Mouse (Mus musculus) frontal cortex, postnatal 14 days (tissue): ENCODE measurements around the gene Nkapd1.

ENCODE experiments used
- DNase-seq, 2 experiments: peaks; one replicate each; pipeline ENCODE4 v3.0.0; 2022; ENCODE audit warnings: low spot score in 2 of 2

Gene Nkapd1

DNA sequence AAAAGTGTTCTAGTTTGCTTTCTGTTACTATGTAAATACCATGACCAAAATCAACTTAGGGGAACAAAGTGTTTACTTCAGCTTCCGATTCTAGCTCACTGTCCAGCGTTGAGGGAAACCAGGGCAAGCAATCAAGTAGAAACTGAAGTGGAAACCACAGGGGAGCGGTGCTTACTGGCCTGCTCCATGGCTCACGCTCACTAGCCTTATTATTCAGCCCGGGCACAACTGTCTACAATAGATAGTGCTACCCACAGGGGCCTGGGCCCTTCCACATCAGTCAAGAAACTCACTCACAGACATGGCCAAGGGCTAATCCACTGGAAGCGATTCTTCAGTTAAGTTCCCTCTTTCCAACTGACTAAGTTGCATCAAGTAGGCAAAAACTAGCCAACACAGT, 15.7 kb downstream of the Nkapd1 start:
- DNase-seq: no peak

DNA sequence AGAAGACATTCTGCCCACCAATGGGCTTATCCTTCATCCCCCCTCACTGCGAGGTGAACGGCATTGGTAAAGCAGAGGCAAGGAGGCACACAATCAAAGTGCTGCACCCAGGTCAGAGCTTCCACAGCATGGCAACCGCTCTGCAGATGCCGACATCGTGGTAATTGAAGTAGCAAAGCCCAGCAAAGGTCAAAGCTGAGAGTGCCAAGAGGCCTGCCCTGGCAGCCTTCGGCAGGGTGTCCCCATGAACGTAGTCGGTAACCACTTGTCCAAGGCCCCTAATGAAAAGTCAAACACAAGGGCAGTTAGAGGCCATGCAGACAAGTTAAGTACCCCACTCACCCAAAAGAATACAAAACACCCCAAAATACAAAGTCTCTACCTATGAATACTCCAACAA, 20.3 kb downstream of the Nkapd1 start:
- no peak for DNase-seq

DNA sequence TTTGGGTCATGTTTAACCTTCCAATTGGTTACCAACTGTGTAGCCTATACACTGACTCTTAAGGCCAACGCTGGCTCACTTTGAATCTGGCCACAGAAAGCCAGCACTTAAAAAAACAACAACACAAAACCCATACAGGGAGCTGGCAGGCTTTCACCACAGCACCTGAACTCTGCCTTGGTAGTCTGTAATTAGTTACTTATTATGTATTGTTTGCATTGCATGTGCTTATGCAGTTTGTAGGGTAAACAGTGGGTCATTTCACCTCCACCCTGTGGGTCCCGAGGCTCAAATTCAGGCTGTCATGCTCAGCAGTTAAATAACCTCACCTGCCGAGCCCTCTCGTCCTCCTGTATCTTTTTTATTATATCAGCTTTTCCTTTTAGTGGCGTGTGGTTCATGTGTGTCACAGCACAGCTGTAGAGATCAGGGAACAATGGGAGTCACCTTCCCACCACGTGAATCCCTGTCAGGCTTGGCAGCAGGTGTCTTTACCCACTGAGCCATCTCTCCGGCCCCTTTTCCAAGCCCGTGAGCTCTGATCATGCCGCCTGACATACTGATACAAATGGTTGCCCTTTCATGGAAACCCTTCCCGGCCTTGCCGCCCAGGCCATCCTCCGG, 22.4 kb downstream of the Nkapd1 start:
- no peak for DNase-seq

DNA sequence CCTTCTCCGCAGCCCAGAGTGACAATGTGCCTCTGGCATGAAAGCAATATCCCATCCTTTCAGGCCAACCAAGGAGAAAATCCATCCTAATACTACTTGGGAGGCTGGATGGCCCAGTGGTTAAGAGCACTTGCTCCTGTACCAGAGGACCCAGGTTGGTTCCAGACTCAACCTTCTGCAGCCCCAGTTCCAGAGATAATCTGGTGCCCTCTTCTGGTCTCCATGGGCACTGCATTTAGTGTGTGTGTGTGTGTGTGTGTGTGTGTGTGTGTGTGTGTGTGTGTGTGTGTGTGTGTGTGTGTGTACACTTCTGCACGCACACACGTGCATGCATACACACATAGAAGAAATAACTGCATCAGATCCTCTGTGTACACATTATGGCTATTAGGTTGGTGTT, 23.7 kb downstream of the Nkapd1 start:
- DNase-seq: no peak

DNA sequence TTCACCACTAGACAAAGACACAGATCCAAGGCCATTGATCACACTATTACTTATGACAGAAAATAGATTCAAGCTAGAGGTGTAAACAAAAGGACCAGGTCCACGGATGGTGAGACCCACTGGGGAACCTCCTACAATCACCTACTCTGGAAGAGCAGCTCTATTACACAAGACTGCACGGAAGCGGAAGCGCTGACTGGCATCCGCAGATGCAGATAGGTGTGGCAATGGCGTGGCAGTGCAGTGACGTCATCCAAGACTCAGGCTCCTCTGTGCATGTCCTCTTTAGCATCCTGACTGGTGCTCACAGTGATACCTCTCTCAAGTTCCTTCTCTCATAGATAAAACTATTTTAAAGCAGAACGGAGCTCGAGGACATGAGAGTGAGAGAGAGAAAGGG, 24.3 kb downstream of the Nkapd1 start:
- DNase-seq: no peak

DNA sequence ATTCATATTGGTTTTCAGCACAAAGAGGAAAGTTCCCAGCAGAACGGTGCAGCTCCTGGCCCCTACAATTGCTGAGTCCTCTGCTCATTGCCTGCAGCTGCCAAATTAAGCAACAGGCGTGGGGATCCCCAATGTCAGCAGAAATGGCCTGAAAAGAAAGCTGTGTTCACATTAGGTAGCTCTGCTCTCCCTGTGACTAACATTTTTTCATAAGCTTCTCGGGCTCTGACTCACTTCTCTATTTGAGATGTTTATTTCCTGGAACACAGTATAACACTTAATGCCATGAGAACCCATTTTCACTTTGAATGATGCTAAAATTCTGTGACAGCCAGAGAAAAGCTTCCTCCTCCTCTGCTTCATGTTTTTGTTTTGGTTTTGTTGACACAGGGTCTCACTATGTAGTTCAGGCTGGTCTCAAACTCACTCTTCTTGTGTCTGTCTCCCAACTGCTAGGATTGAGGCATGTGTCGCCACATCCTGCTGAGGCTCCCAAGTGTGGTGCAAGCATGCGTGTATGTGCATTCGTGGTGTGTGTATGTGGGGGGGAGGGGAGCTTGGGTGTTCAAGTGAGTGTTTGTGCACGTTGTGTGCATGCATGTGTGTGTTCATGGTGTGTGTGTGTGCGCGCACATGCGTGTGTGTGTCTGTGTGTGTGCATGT, 26.3 kb downstream of the Nkapd1 start:
- DNase-seq: no peak

DNA sequence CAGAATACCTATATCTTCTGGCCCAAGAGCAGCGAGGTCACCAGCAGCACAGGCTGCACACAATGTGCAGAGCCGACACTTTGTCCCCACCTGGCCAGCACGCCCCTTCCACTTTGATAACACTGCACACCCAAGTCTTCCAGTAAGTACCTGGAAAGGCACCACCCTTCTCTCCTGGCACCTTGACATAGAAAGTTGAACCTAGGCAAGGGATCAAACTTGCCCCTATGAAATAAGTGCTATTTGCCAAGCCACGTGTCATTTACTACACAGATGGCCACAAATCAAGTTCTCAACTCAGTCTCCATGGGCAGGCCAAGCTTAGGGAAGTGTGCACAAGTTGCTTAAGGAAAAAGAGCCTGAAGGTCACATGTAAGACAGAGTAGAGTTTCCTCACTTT, 30.3 kb downstream of the Nkapd1 start:
- no peak for DNase-seq

DNA sequence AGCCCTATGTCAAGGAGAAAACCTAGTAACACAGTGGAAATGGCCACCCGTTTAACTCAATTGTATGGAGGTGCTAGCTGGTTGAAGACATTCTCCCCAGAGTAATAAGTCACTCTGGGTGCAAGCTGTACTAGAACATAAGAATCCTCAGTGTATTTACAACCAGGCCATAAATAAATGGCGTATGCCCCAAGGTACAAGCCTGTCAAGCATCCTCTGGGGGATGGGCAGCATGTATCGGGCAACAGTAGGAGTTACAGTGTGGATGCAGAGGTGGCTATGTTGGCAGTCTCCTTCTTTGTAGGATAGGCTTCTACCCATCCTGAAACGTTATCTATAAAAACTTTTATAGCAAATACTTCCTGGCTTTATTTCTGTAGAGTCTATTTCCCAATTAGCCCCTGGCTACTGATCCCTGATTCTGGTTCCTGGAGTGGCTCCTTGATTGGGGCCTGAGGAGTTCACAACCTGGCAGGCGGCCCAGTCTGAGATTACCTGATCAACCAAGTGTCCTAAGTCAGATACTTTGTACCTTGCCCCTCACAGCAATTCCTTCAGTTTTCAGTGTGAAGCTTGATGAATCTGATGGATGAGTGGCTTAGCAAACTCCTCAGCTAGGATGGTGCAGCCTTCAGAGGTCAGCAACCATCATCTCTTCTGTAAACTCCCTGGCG, 32.0 kb downstream of the Nkapd1 start:
- no peak for DNase-seq

DNA sequence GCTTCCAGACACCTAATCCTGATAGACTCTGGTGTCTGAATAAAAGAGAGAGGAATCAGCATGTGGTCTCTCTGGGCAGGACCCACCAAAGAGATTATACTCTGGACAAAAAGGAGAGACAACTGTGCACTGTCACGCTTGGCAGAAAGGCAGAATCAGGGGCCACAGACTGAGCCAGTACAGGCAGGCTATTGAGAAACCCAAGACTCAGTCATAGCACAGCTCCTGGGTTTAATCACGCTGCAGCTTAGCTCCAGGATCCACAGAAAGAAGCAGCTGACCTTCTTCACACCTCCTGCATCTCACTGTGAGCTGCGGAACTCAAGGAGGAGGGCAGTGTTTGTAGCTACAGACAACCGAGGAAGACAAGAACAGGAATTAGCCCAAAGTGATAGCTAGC, 36.9 kb downstream of the Nkapd1 start:
- DNase-seq: no peak

DNA sequence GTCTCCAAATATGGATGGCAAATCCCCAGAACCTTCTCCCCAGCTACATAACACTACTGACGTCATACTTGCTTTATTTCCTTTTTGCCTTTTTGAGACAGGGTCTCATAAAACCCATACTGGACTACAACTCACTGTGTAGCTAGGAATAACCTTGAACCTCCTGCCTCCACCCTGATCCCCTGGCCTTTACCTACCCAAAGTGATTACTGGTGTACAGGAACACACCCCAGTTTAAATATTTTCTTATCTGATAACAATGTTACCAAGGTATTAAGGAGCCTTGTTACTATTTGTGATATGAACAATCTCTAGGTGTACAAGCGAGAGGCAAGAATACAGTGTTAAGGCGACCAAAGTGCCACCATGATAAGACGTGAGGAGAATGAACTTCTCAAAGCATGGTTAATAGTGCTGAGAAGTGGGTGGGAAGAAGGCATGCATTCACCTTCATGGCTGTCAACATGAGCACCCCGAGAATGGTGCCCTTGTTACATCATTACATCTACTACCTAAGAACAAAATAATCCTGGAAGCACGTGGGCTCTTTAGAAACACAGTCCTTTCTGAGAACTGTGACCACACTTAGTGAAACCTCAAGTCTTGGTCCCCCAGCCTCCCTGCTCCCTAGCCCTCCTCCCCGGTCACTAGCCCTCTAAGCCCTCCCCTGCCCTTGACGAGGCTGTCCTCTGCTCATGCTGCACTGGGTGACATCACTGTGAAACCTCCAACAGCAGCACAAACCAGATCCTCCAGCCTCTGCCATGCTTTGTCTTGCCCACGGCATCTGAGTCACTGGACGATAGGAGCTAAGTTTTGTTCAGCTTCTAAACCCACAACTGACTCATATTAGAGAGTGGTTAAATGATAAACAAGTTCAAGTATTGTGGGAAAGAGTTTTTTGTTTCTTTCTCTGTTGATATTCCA, 47.4 kb downstream of the Nkapd1 start:
- DNase-seq: no peak

DNA sequence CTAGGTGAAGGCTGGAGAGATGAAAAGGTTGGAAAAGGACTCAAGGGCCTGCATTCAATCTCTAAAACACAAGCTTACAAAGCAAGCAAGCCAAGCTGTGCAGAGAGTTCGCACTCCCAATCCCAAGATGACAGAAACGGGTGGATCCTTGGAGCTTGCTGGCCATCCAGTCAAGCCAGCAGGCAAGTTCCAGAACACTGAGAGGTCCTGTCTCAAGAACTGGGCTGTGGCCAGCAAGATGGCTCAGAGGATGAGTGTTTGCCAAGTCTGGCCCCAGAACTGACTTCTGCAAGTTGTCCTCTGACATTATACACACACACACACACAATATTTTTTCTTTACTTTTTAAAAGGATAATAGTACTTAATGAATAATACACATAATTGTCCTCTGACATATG, 49.4 kb downstream of the Nkapd1 start:
- no peak for DNase-seq

DNA sequence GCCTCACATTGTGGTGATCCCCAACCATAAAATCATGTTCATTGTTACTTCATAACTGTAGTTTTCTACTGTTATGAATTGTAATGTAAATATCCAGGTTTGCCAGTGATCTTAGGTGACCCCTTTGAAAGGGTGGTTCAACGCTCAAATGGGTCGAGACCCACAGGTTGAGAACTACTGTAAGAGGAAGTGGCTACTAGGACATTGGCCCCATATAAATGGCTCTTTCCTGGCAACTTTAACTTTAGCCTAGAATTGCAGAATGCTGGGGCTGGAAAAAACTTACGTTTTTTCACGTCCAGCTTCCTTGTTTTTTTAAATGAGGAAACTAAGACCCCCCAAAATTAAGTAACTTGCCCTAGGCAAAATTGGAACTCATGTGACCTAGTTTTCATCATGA, 49.9 kb downstream of the Nkapd1 start:
- DNase-seq: no peak

DNA sequence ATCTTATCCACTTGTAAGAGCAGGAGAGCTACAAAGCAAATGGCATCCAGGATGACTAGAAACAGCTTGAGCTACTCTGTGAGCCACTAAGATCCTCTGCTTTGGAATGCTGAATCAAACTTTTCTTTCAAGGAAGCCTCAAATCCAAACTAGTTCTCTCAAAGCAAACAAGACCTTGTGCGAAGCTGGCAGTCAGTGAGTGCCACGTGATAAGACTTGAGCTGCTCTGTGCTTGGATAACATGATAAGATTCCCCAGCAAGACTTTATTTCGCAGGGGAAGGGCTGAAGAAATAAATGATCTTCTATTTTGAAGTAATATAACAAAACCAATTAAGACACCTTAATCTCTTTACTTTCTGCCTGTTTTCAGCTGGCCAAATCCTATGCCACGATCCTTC, 51.3 kb downstream of the Nkapd1 start:
- DNase-seq: no peak

DNA sequence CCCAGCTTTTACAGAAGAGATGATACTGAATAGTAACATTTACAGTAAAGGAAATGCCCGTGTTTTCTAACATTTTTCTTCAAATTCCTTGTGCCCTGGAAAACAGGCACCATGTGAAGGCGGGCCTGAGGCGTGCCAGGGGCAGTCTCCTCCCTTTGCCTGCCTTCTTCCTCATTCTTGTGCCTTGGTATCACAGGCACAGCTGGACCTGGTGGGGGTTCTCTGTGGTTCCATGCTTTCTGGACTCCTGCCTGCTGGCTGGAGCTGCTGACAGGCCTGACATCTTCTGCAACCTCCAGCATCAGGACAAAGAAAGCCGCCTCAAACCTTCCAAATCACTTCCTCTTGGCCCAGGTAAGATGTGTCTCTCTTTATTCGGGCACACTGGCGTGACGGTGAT, 52.1 kb downstream of the Nkapd1 start:
- no peak for DNase-seq

DNA sequence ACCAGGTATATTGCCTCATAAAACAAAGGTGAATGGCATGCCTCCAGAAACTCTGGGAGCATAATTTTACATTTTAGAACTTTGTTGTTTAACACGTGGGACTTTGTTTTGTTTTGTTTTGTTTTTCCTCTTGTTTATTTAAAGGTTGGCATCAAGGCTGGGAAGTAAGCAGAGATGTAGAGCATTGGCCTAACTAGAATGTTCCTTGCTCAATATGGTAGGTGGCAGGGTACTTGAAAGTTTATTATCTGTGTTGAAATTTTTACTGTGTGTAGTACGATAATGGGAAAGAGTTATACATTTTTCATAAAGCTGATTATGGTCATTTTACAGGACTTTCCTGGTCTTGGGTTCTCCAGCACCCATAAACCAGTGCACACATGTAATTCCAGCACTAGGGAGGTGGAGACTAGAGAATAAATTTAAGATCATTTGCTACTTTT, 55.3 kb downstream of the Nkapd1 start:
- DNase-seq: no peak

DNA sequence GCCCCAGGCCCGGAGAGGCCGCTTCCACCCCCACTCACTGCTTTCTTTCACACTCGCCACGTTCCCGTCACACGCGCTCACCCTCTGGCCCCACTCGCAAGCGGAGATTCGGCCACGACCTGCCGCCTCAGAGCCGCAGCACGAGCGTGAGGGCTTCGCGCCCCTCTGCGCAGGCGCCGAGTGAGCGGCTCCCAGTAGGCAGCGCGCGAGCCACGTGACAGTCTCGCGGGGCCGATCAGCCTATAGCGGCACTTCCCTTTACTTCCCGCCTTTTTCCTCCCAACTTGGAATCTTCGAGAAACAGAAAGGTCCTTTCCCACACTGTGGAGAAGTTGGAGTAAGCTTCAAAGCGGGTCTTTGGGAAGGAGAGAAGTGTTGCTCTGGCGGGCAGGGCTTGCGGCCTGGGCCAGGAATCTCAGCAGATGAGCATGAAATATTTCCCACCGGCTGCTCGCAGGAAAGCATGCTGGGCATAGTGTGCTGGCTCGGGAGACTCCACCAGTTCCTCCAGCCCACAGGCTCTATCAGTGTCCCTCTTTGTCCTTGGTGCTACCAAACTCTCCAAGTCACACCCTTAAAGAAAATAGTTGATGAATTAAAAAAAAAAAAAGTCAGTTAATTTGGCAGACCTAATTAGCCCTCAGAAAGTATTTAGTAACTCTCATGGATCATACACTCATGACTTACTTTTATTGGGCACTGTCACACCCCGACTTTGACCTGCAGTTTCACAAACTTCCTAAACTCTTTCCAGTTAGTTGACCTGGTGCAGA, 55.9 kb downstream of the Nkapd1 start, which contains the start of gene Tex12:
Tex12 (minus strand) TSS at position 181 of the 773 bp plus-strand sequence.
- DNase-seq: no peak
